Mouse (Mus musculus) neutrophil, adult 5-6 weeks (primary cell): ENCODE data around the gene Tnfsf11. TPM values are rescaled to one million over a fixed set of nuclear protein-coding genes. Genes with fewer than 3 reads are reported as not detected.

Experiments
- total RNA-seq: library from RNA; stranded (forward); fragments of 200-1000 nt; gene quantifications from 2 replicates; pipeline ENCODE4 v1.2.3, GENCODE M21; 2017

Gene Tnfsf11
- total RNA-seq, 1 experiment from 2014 or later = 0.35 TPM

Other genes with a start within 250 kb of the Tnfsf11 start
- not detected in 2 replicates for gene Fam216b, start 219.0 kb downstream of the Tnfsf11 start, total RNA-seq
- gene Akap11, start 228.8 kb upstream of the Tnfsf11 start, total RNA-seq = 27.7 and 41.3 TPM in 2 replicates